Mouse (Mus musculus) hindbrain, embryonic 15.5 days (tissue): ENCODE data around the gene Slc39a1. TPM values are rescaled to one million over a fixed set of nuclear protein-coding genes. Genes with fewer than 3 reads are reported as not detected.
A peak's percentile ranks its signal among the peaks of the same experiment; 100 is the strongest.
"Not testable (repeated sequence)": the region's sequence is repeated elsewhere in the genome, so short reads cannot be mapped to it uniquely, and the experiment has no call there.

Experiments used
- ATAC-seq: fragments of 200-750 bp; cut with Nextera tagmentation; 2 replicates; pipeline ENCODE4 v1.8.0; 2017; ENCODE audit warnings: low read depth, moderate number of reproducible peaks, moderate TSS enrichment; ENCODE audit not compliant: low FRiP score
- H3K27ac ChIP-seq: fragments of 300-500 bp; sonication (generic); replicated peaks from 2 replicates; pipeline ENCODE4 v1.5.1; 2015; ENCODE audit warnings: mild to moderate bottlenecking, inconsistent platforms
- H3K27me3 ChIP-seq: fragments of 300-500 bp; sonication (generic); 2 replicates; pipeline ENCODE4 v1.6.1; 2015; ENCODE audit warnings: control low read depth, inconsistent platforms
- H3K36me3 ChIP-seq: fragments of 300-500 bp; sonication (generic); 2 replicates; pipeline ENCODE4 v1.6.1; 2015; ENCODE audit warnings: control low read depth, inconsistent platforms
- H3K4me1 ChIP-seq: fragments of 300-500 bp; sonication (generic); replicated peaks from 2 replicates; pipeline ENCODE4 v1.6.1; 2015; ENCODE audit warnings: control low read depth, inconsistent platforms
- H3K4me2 ChIP-seq: fragments of 300-500 bp; sonication (generic); 2 replicates; pipeline ENCODE4 v1.6.1; 2015; ENCODE audit warnings: moderate library complexity, mild to moderate bottlenecking, inconsistent platforms
- H3K4me3 ChIP-seq: fragments of 300-500 bp; sonication (generic); 2 replicates; pipeline ENCODE4 v1.5.1; 2015; ENCODE audit warnings: mild to moderate bottlenecking, inconsistent platforms
- H3K9ac ChIP-seq: fragments of 300-500 bp; sonication (generic); 2 replicates; pipeline ENCODE4 v1.6.1; 2015; ENCODE audit warnings: inconsistent platforms
- H3K9me3 ChIP-seq: fragments of 300-500 bp; sonication (generic); 2 replicates; pipeline ENCODE4 v1.6.1; 2016; ENCODE audit warnings: control low read depth, inconsistent platforms
- WGBS: fragments of 180-500 bp; shearing (Covaris S2); methylation state at CpG from one replicate; pipeline ENCODE4 v1.1.7; 2015; 5-methylcytosine and 5-hydroxymethylcytosine counted together
- polyA plus RNA-seq: library from polyadenylated mRNA; unstranded; fragments of >200 nt; fragmentation: Nextera tagmentation; extraction: Ambion mirVana; gene quantifications from 2 replicates; pipeline ENCODE4 v1.2.1, GENCODE M21; 2015

Slc39a1 gene
- polyA plus RNA-seq, 1 experiment from 2014 or later = 52.1 TPM

DNA sequence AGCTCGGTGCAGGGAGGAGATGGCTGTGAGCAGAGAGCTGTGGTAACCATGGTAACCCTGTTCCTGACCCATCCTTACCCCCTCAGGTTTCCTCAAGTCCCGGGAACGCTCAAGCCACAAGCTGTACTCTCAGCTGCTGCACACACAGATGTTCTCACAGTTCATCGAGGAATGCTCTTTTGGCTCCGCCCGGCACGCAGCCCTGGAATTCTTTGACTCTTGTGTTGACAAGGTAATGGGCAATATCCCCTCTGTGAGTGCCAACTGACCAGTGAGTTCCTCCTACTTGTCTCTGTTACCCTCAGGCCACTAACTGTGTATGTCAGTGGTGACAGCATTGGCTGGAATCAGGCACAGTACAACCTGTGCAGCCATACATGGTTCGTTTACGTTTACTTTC lies 24.2 kb downstream of the Slc39a1 start:
- no peak overlapping the region for H3K27ac ChIP-seq
- H3K36me3 ChIP-seq = peaks cover 20% of the 10 kb centered on the region

DNA sequence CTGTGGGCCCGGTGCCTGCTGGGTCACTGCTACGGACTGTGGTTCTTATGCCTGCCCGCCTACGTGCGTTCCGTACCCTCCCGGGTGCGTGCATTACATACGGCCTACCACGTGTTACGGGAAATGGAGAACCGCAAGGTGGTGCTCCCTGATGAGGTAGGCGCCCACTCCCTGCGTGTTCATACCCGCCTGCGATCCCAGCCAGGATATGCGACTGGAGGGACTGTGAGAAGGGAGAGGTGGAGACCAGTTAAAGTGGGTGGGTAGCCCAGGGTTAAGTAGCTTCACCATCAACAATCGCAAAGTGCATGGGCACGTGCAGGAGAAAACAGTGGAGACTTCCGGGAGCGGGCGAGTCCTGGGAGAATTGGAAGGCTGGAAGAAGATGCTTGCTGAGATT lies 25.9 kb downstream of the Slc39a1 start:
- Histone ChIP-seq H3K27ac (no peak overlapping the region), H3K4me1 (no peaks in the 10 kb centered on the region), H3K4me2 (no peak overlapping the region), H3K9me3 (no peaks in the 10 kb centered on the region), H3K4me3 (no peak overlapping the region), H3K27me3 (no peaks in the 10 kb centered on the region), H3K9ac (no peak overlapping the region), H3K36me3 (peaks cover 29% of the 10 kb centered on the region)
- 93% methylated on average over 22 of the region's 22 CpGs for WGBS
- no peak for ATAC-seq

More for the DNA sequence above, 24.2 kb downstream of the Slc39a1 start:
- H3K4me2 ChIP-seq = no peak overlapping the region
- WGBS = 73% methylated on average over 9 of the region's 9 CpGs
- no peak for ATAC-seq
- no peaks in the 10 kb centered on the region for H3K9me3 ChIP-seq
- no peak overlapping the region for H3K4me3 ChIP-seq
- H3K4me1 ChIP-seq = no peaks in the 10 kb centered on the region
- H3K27me3 ChIP-seq = no peaks in the 10 kb centered on the region
- no peak overlapping the region for H3K9ac ChIP-seq

DNA sequence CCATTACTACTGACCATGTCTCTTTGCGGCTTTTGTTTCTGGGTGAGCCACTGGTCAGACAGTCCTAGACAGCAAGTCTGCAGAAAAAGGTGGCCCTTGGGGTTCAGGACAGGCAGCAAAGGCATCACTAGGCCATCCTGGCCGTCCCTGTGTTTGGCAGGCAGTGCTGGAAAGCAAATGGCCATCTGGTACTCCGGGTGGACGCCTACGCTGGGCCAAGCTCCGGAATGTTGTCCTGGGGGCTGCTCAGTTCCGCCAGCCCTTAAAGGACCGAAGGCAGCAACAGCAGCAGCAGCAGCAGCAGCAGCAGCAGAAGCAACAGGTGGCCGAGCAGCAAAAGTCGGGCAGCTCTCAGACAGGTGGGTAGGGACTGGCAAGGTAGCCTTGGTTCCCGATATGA lies 27.3 kb downstream of the Slc39a1 start:
- Histone ChIP-seq H3K4me3 (no peak overlapping the region), H3K27me3 (no peaks in the 10 kb centered on the region), H3K4me1 (no peaks in the 10 kb centered on the region), H3K27ac (no peak overlapping the region), H3K9me3 (no peaks in the 10 kb centered on the region), H3K36me3 (peaks cover 42% of the 10 kb centered on the region), H3K9ac (no peak overlapping the region), H3K4me2 (no peak overlapping the region)
- 91% methylated on average over 11 of the region's 11 CpGs for WGBS
- ATAC-seq = no peak

DNA sequence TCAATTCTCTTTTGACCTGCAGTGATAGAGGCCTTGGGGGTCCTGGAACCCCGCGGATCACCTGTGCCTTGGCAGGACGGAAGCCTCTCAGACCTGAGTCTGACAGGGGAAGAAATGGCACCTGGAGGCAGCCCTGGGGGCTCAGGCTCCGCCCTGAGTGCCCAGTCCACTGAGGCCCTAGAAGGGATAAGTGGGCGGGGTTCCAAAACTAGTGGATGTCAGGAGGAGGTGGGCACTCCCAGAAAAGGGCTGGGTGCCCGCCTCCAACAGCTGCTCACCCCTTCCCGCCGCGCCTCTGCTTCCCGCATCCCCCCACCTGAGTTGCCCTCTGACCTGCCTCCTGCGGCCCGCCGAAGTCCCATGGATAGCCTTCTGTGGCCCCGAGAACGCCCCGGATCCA lies 28.9 kb downstream of the Slc39a1 start:
- Histone ChIP-seq H3K36me3 (peaks cover 52% of the 10 kb centered on the region), H3K27ac (no peak overlapping the region), H3K4me1 (no peaks in the 10 kb centered on the region), H3K9ac (no peak overlapping the region), H3K4me3 (no peak overlapping the region), H3K4me2 (no peak overlapping the region), H3K27me3 (no peaks in the 10 kb centered on the region), H3K9me3 (no peaks in the 10 kb centered on the region)
- ATAC-seq = no peak
- 56% methylated on average over 15 of the region's 16 CpGs for whole genome bisulfite sequencing

DNA sequence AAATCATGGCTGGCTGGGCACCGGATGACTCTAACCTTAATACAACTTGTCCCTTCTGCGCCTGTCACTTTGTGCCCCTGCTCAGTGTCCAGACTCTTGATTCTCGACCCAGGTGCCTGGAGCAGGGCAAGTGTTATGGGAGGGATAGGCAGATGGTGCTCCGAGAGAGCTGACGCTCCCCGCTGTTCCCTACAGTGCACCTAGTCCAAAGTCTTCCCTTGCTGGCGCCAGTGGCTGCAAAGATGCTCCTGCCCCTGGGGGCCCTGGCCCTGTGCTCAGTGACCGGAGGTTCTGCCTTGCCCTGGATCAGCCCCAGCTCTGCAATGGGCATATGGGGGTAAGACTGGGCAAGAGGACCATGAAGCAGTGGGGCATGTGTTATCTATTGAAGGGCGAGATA lies 29.8 kb downstream of the Slc39a1 start:
- H3K9ac ChIP-seq = no peak overlapping the region
- no peak for ATAC-seq
- 92% methylated on average over 9 of the region's 9 CpGs for WGBS
- H3K36me3 ChIP-seq = peaks cover 45% of the 10 kb centered on the region
- H3K9me3 ChIP-seq = no peaks in the 10 kb centered on the region
- no peaks in the 10 kb centered on the region for H3K27me3 ChIP-seq
- no peak overlapping the region for H3K27ac ChIP-seq
- no peak overlapping the region for H3K4me3 ChIP-seq
- H3K4me1 ChIP-seq = no peaks in the 10 kb centered on the region
- no peak overlapping the region for H3K4me2 ChIP-seq

DNA sequence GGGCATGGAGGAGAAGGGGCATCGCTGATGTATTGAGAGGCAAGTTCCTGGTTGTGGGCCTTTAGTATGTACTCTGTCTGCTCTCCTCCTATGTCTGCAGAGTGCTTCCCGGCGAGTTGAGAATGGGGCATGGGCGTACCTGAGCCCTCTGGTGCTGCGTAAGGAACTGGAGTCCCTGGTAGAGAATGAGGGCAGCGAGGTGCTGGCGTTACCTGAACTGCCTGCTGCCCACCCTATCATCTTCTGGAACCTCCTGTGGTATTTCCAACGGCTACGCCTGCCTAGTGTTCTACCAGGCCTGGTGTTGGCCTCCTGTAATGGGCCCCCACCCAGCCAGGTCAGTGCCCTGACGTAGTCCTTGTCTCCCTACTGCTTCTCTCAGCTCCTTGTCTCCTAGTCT lies 30.2 kb downstream of the Slc39a1 start:
- H3K9me3 ChIP-seq = no peaks in the 10 kb centered on the region
- 97% methylated on average over 10 of the region's 10 CpGs for WGBS
- no peak overlapping the region for H3K9ac ChIP-seq
- no peaks in the 10 kb centered on the region for H3K27me3 ChIP-seq
- no peak overlapping the region for H3K27ac ChIP-seq
- no peak overlapping the region for H3K4me2 ChIP-seq
- no peak for ATAC-seq
- H3K4me3 ChIP-seq = no peak overlapping the region
- H3K4me1 ChIP-seq = no peaks in the 10 kb centered on the region
- peaks cover 43% of the 10 kb centered on the region for H3K36me3 ChIP-seq

DNA sequence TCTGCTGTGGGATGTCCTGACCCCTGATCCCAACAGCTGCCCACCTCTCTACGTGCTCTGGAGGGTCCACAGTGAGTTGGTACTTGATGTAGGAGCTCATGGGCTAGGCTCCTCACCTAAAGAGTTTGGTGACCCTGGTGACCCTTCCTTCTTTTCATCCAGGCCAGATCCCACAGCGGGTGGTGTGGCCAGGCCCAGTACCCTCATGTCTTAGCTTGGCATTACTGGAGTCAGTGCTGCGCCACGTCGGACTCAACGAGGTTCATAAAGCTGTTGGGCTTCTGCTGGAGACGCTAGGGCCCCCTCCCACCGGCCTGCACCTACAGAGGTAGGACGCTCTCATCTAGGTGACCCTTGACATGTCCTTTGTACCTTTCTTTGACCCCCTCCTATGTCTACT lies 31.2 kb downstream of the Slc39a1 start:
- Histone ChIP-seq H3K4me3 (no peak overlapping the region), H3K4me1 (no peaks in the 10 kb centered on the region), H3K36me3 (peaks cover 34% of the 10 kb centered on the region), H3K9me3 (no peaks in the 10 kb centered on the region), H3K27me3 (no peaks in the 10 kb centered on the region), H3K27ac (no peak overlapping the region), H3K4me2 (no peak overlapping the region), H3K9ac (no peak overlapping the region)
- WGBS = 93% methylated on average over 9 of the region's 9 CpGs
- no peak for ATAC-seq

DNA sequence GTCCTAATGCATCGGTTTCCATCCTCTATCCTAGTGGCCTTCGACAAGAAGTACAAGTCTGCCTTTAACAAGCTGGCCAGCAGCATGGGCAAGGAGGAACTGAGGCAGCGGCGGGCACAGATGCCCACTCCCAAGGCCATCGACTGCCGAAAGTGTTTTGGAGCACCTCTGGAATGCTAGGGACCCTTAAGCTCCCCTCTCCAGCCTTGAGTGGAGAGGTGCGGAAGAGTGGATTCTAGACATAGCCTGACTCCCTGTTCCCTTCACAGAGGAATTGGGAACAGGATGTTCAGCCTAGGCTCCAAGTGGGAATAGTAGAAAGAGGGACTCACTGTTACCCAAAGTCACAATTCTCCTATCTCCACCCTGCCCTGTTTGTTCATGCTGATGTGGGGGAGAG lies 31.8 kb downstream of the Slc39a1 start:
- 98% methylated on average over 7 of the region's 7 CpGs for WGBS
- Histone ChIP-seq H3K4me3 (no peak overlapping the region), H3K27me3 (no peaks in the 10 kb centered on the region), H3K36me3 (peaks cover 32% of the 10 kb centered on the region), H3K27ac (no peak overlapping the region), H3K4me1 (no peaks in the 10 kb centered on the region), H3K9ac (no peak overlapping the region), H3K9me3 (no peaks in the 10 kb centered on the region), H3K4me2 (no peak overlapping the region)
- no peak for ATAC-seq

DNA sequence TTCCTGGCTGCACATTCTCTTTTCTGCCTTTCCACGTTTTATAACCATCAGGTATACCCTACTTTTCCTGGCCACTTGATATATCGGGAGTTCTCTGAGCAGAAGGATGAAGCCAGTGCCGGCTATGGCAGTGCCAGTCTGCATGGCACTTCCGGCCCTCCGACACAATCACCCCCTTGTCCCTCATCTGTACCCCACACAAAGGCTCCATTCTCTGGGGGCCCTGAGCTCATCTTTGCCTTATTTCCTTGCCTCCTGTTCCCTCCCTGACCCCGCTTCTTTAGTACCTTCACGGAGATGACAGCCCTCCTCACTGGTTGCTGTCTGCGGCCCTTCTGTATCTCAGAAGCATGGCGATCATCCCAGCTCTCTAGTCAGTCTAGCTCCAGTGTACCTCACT lies 32.7 kb downstream of the Slc39a1 start:
- Histone ChIP-seq H3K9me3 (no peaks in the 10 kb centered on the region), H3K27ac (no peak overlapping the region), H3K27me3 (no peaks in the 10 kb centered on the region), H3K4me2 (no peak overlapping the region), H3K9ac (no peak overlapping the region), H3K4me3 (no peak overlapping the region), H3K4me1 (no peaks in the 10 kb centered on the region), H3K36me3 (peaks cover 32% of the 10 kb centered on the region)
- no peak for ATAC-seq
- WGBS = 90% methylated on average over 9 of the region's 9 CpGs

DNA sequence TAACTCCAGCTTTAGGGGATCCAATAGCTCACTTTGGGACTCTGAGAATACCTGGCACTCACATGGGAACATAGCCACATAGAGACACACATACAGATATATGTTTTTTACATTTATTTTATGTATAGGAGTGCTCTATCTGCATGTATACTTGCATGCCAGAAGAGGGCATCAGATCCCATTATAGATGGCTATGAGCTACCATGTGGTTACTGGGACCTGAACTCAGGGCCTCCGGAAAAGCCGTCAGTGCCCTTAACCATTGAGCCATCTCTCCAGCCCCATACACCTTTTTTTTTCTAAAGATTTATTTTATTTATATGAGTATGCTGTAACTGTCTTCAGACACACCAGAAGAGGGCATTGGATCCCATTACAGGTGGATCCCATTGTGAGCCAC lies 36.2 kb downstream of the Slc39a1 start:
- WGBS = 97% methylated on average over 2 of the region's 2 CpGs
- Histone ChIP-seq H3K4me3 (no peak overlapping the region), H3K9me3 (no peaks in the 10 kb centered on the region), H3K27me3 (no peaks in the 10 kb centered on the region), H3K4me2 (no peak overlapping the region), H3K4me1 (no peaks in the 10 kb centered on the region), H3K27ac (no peak overlapping the region), H3K9ac (no peak overlapping the region), H3K36me3 (peaks cover 20% of the 10 kb centered on the region)
- no peak for ATAC-seq

DNA sequence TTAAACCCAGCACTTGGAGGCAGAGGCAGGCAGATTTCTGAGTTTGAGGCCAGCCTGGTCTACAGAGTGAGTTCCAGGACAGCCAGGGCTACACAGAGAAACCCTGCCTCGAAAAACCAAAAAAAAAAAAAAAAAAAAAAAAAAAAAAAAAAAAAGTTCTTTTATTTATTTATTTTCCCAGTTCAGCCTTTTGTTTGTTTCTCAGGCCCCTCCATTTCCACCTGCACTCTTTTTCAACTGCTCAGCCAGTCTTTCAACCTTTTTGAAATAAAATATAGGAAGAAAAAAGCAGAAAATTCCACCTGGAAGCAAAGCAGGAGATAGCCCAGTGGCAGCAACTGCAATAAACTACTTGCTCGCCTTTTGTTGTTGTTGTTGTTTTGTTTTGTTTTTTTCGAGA lies 41.4 kb downstream of the Slc39a1 start:
- H3K4me1 ChIP-seq = peaks cover 11% of the 10 kb centered on the region
- H3K9ac ChIP-seq, H3K9me3 ChIP-seq, H3K36me3 ChIP-seq, H3K27me3 ChIP-seq, H3K4me2 ChIP-seq, H3K4me3 ChIP-seq, H3K27ac ChIP-seq, ATAC-seq: not testable (repeated sequence)
- 67% methylated on average over 3 of the region's 3 CpGs for WGBS

DNA sequence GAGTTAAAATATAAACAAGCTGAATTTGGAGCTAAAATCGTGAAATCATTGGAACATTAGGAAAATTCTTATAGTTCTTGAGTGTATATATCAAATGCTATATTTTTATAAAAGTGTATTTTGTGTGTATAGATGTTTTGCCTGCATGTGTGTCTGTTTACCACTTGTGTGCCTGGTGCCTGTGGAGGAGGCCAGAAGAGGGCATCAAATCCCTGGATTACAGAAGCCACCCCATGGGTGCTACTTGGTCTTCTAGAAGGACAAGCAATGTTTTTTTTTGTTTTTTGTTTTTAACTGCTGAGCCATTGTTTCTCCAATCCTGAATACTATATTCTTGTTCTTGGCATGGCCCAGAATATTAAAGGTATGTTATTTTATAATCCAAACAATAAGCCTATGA lies 42.6 kb downstream of the Slc39a1 start:
- H3K4me2 ChIP-seq = no peak overlapping the region
- ATAC-seq = no peak
- no peaks in the 10 kb centered on the region for H3K9me3 ChIP-seq
- H3K36me3 ChIP-seq = no peaks in the 10 kb centered on the region
- H3K4me1 ChIP-seq = peaks cover 23% of the 10 kb centered on the region
- H3K4me3 ChIP-seq = no peak overlapping the region
- no peak overlapping the region for H3K27ac ChIP-seq
- H3K27me3 ChIP-seq = no peaks in the 10 kb centered on the region
- H3K9ac ChIP-seq = no peak overlapping the region
- WGBS = 96% methylated on average over 1 of the region's 1 CpGs

DNA sequence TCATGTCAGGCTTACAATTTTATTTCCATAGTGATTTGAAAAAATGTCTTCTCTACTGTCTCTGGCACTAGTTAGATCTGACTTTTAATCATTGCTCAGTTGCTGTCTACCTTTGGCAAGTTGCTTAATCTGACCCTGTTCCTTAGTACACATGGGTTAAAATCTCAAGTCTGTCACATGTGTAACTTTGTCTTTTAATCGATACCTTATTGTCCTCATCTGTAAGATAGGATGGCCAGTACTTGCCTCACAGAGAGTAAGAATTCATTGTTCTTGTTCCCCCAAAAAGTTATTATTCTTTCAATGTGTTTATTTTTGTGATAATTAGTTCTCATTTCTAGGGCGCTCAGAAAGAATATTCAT lies 44.0 kb downstream of the Slc39a1 start:
- peak overlapping the region; percentile 66 for H3K4me2 ChIP-seq
- H3K36me3 ChIP-seq = no peaks in the 10 kb centered on the region
- peak overlapping the region; percentile 97 for H3K27ac ChIP-seq
- WGBS = 37% methylated on average over 2 of the region's 2 CpGs
- no peak for ATAC-seq
- H3K4me3 ChIP-seq = peak overlapping the region; percentile 66
- no peaks in the 10 kb centered on the region for H3K27me3 ChIP-seq
- H3K9me3 ChIP-seq = no peaks in the 10 kb centered on the region
- peak overlapping the region; percentile 76 for H3K9ac ChIP-seq
- H3K4me1 ChIP-seq = peaks cover 29% of the 10 kb centered on the region
